Mouse (Mus musculus) gastrocnemius, postnatal 4 days (tissue): ENCODE results near the gene Mrps6. TPM values are rescaled to one million over a fixed set of nuclear protein-coding genes. Genes with fewer than 3 reads are reported as not detected.

Experiments
- total RNA-seq, 2 experiments: library from RNA; stranded (reverse); gene quantifications; 2 replicates each; pipeline ENCODE4 v1.2.3; 2021

Mrps6 gene
- total RNA-seq, 2 experiments from 2014 or later = 20.9 to 23.8 TPM

Other genes with a start within 250 kb of the Mrps6 start
- under 1 TPM in 1 of 2 experiments, not detected in 1; 0.32 TPM for gene Gm49711, start within 50 bp of the Mrps6 start, total RNA-seq
- 1 to 10 TPM; 5.2 to 8.8 TPM for gene Slc5a3, start 52 bp downstream of the Mrps6 start, total RNA-seq
- not detected for gene Kcne2, start 234.1 kb downstream of the Mrps6 start, total RNA-seq
- 10 to 100 TPM; 71.7 to 72.1 TPM for gene Smim11, start 243.0 kb downstream of the Mrps6 start, total RNA-seq